Mouse (Mus musculus) kidney, adult 2 months (tissue): Measurements from ENCODE around the gene Scel. TPM values are rescaled to one million over a fixed set of nuclear protein-coding genes. Genes with fewer than 3 reads are reported as not detected.
A peak's percentile ranks its signal among the peaks of the same experiment; 100 is the strongest.

ENCODE experiments used
- DNase-seq: peaks from one replicate; pipeline ENCODE4 v3.0.0; 2021
- H3K27ac ChIP-seq: fragments of 200-500 bp; 2 replicates; pipeline ENCODE4 v1.5.1; 2012; ENCODE audit warnings: low read depth, low read length, control low read depth, inconsistent platforms; ENCODE audit not compliant: insufficient read depth
- H3K27me3 ChIP-seq: fragments of 200-500 bp; replicated peaks from 2 replicates; pipeline ENCODE4 v1.6.1; 2012; ENCODE audit warnings: mild to moderate bottlenecking, moderate library complexity, low read length, inconsistent platforms; ENCODE audit not compliant: control insufficient read depth, insufficient read depth
- H3K36me3 ChIP-seq: fragments of 200-500 bp; 2 replicates; pipeline ENCODE4 v1.6.1; 2012; ENCODE audit warnings: mild to moderate bottlenecking, moderate library complexity, low read length, inconsistent platforms; ENCODE audit not compliant: control insufficient read depth, insufficient read depth
- H3K4me1 ChIP-seq: fragments of 200-500 bp; 2 replicates; pipeline ENCODE4 v1.6.1; 2011; ENCODE audit warnings: low read length; ENCODE audit not compliant: control insufficient read depth, insufficient read depth
- H3K4me3 ChIP-seq: fragments of 200-500 bp; 2 replicates; pipeline ENCODE4 v1.5.1; 2011; ENCODE audit warnings: mild to moderate bottlenecking, low read depth, low read length, control low read depth; ENCODE audit not compliant: insufficient read depth
- CTCF ChIP-seq: fragments of 200-500 bp; conservative IDR thresholded peaks from 2 replicates; pipeline ENCODE4 v1.5.1; 2011; ENCODE audit warnings: low read depth, mild to moderate bottlenecking, control low read depth, low read length, moderate library complexity, mixed read lengths; ENCODE audit not compliant: insufficient read depth, insufficient read length
- POLR2A ChIP-seq: fragments of 200-500 bp; IDR thresholded peaks from one replicate; pipeline ENCODE4 v1.6.1; 2011; ENCODE audit warnings: low read depth, low read length, control low read depth
- WGBS: fragments of 180-500 bp; shearing (Covaris S2); methylation state at CpG from one replicate; pipeline ENCODE4 v1.1.7; 2018; 5-methylcytosine and 5-hydroxymethylcytosine counted together
- polyA plus RNA-seq: library from polyadenylated mRNA; depleted of rRNA; stranded (reverse); fragments of >200 nt; gene quantifications from 2 replicates; pipeline ENCODE4 v1.2.3, GENCODE M21; 2012

Scel gene
- polyA plus RNA-seq, 1 experiment: 2.7 TPM

GRCm38 (mm10) chr14:103630545-103630944 lies 117.4 kb downstream of the Scel start:
- Histone ChIP-seq H3K27me3 (no peaks in the 10 kb centered on the region), H3K4me1 (no peaks in the 10 kb centered on the region), H3K36me3 (no peaks in the 10 kb centered on the region), H3K27ac (no peak overlapping the region), H3K4me3 (no peak overlapping the region)
- TF ChIP-seq CTCF (no peak), POLR2A (no peak)
- no peak for DNase-seq
- 82% methylated on average over 8 of the region's 8 CpGs for WGBS

GRCm38 (mm10) chr14:103643933-103644332 lies 130.8 kb downstream of the Scel start:
- TF ChIP-seq CTCF (no peak), POLR2A (no peak)
- H3K27me3 ChIP-seq: no peaks in the 10 kb centered on the region
- H3K4me1 ChIP-seq: no peaks in the 10 kb centered on the region
- 51% methylated on average over 3 of the region's 3 CpGs for WGBS
- no peak for DNase-seq
- H3K36me3 ChIP-seq: no peaks in the 10 kb centered on the region
- H3K27ac ChIP-seq: no peak overlapping the region
- H3K4me3 ChIP-seq: no peak overlapping the region

DNA sequence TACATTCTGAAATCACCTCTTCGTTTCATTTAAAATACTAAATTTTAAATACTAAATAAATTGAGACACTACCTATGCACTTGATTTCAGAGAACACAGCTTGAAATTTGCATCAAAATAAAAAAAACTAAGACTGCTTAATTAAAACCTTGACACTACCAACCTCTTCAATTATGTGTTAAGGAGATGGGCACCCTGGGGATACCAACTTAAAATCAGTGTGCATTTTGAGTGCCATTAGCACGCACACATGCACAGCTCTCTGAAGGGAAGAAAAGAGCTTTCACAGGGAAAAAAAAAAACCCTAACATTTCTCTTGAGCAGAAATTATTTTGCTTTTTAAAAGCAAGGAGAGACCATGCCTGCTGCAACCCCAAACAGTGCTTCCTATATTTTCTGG lies 134.8 kb downstream of the Scel start:
- WGBS: 91% methylated on average over 2 of the region's 2 CpGs
- H3K4me1 ChIP-seq: no peaks in the 10 kb centered on the region
- DNase-seq: no peak
- H3K27me3 ChIP-seq: no peaks in the 10 kb centered on the region
- TF ChIP-seq CTCF: no peak
- TF ChIP-seq POLR2A: no peak
- no peak overlapping the region for H3K27ac ChIP-seq
- H3K36me3 ChIP-seq: no peaks in the 10 kb centered on the region
- no peak overlapping the region for H3K4me3 ChIP-seq

- no peak for TF ChIP-seq CTCF
- no peak for TF ChIP-seq POLR2A
- no peak overlapping the region for H3K4me3 ChIP-seq
These were observed 135.6 kb downstream of the Scel start for GRCm38 (mm10) chr14:103648623-103649255.

GRCm38 (mm10) chr14:103649302-103649701 lies 136.2 kb downstream of the Scel start:
- H3K27ac ChIP-seq: no peak overlapping the region
- H3K4me3 ChIP-seq: 0 out of 2 replicates have a peak overlapping the region, but pooled peaks have one; percentile 58
- WGBS: 22% methylated on average over 4 of the region's 4 CpGs
- no peaks in the 10 kb centered on the region for H3K36me3 ChIP-seq
- DNase-seq: no peak
- no peaks in the 10 kb centered on the region for H3K4me1 ChIP-seq
- TF ChIP-seq CTCF: no peak
- TF ChIP-seq POLR2A: no peak
- no peaks in the 10 kb centered on the region for H3K27me3 ChIP-seq

More at GRCm38 (mm10) chr14:103648623-103649255, 135.6 kb downstream of the Scel start:
- WGBS: 34% methylated on average over 12 of the region's 12 CpGs
- Histone ChIP-seq H3K4me1 (no peaks in the 10 kb centered on the region), H3K36me3 (no peaks in the 10 kb centered on the region), H3K27me3 (no peaks in the 10 kb centered on the region), H3K27ac (no peak overlapping the region)
- peak; percentile 20 for DNase-seq

DNA sequence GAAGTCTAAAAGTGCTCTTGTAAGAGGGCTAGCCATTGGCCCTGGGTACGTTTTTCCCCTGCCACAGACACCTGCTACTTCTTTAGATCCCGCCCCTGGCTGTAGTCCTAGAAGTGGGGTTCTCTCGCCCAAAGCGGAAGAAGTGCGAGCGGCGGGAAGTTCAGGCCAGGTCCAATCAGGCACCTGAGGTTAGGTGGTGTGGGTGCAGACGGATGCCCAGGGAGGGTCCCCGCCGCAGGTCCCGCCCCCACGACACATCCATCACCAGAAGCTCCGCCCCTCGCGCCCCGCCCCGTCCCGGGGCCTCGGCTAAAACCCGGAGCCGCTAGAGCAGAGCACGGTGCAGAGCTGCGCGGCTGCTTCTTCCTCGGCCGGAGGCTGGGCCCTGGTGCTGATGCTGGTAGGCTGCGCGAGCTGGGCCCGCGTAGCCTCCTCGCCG lies 136.8 kb downstream of the Scel start, which contains the start of gene Slain1:
Gene Slain1 (plus strand): TSS at position 333 of the 439 bp plus-strand sequence.
- Histone ChIP-seq H3K36me3 (no peaks in the 10 kb centered on the region), H3K4me3 (peak within 1 kb of the TSS; percentile 58), H3K27me3 (no peaks in the 10 kb centered on the region), H3K27ac (no peak within 1 kb of the TSS), H3K4me1 (no peaks in the 10 kb centered on the region)
- TF ChIP-seq POLR2A: no peak
- no peak for TF ChIP-seq CTCF
- peak; percentile 88 for DNase-seq
- WGBS: under 1% methylated on average over 32 of the region's 32 CpGs

- TF ChIP-seq POLR2A (no peak), CTCF (no peak)
- Histone ChIP-seq H3K27ac (no peak overlapping the region), H3K27me3 (no peaks in the 10 kb centered on the region), H3K36me3 (no peaks in the 10 kb centered on the region), H3K4me3 (peak overlapping the region; percentile 58), H3K4me1 (no peaks in the 10 kb centered on the region)
- 1% methylated on average over 62 of the region's 67 CpGs for WGBS
- peak; percentile 65 for DNase-seq
These were observed 137.4 kb downstream of the Scel start for GRCm38 (mm10) chr14:103650413-103651101.
